Mouse (Mus musculus) stomach, embryonic 16.5 days (tissue): ENCODE measurements around the gene Adam12. TPM values are rescaled to one million over a fixed set of nuclear protein-coding genes. Genes with fewer than 3 reads are reported as not detected.

Experiments
- ATAC-seq: fragments of 200-750 bp; cut with Nextera tagmentation; 2 replicates; pipeline ENCODE4 v1.8.0; 2017; ENCODE audit warnings: moderate number of reproducible peaks, moderate TSS enrichment; ENCODE audit not compliant: insufficient read depth, low FRiP score
- H3K27ac ChIP-seq: fragments of 300-500 bp; sonication (generic); 2 replicates; pipeline ENCODE4 v1.5.1; 2014; ENCODE audit warnings: low read length
- H3K27me3 ChIP-seq: fragments of 300-500 bp; sonication (generic); 2 replicates; pipeline ENCODE4 v1.6.1; 2014; ENCODE audit warnings: low read length, control low read depth, mixed read lengths; ENCODE audit not compliant: control insufficient read depth, insufficient read depth
- H3K36me3 ChIP-seq: fragments of 300-500 bp; sonication (generic); 2 replicates; pipeline ENCODE4 v1.6.1; 2014; ENCODE audit warnings: low read length; ENCODE audit not compliant: control insufficient read depth, insufficient read depth
- H3K4me1 ChIP-seq: fragments of 300-500 bp; sonication (generic); 2 replicates; pipeline ENCODE4 v1.6.1; 2014; ENCODE audit warnings: low read length, control low read depth, mixed read lengths; ENCODE audit not compliant: control insufficient read depth, insufficient read depth
- H3K4me2 ChIP-seq: fragments of 300-500 bp; sonication (generic); 2 replicates; pipeline ENCODE4 v1.6.1; 2014; ENCODE audit warnings: low read depth, low read length, mixed read lengths
- H3K4me3 ChIP-seq: fragments of 300-500 bp; sonication (generic); replicated peaks from 2 replicates; pipeline ENCODE4 v1.5.1; 2014; ENCODE audit warnings: mild to moderate bottlenecking, low read length
- H3K9ac ChIP-seq: fragments of 300-500 bp; sonication (generic); 2 replicates; pipeline ENCODE4 v1.6.1; 2014; ENCODE audit warnings: low read length
- H3K9me3 ChIP-seq: fragments of 300-500 bp; sonication (generic); replicated peaks from 2 replicates; pipeline ENCODE4 v1.6.1; 2016; ENCODE audit warnings: low read length, control low read depth; ENCODE audit not compliant: control insufficient read depth
- WGBS: fragments of 180-500 bp; shearing (Covaris S2); extraction: QIAGEN DNeasy Blood & Tissue Kit; methylation state at CpG from one replicate; pipeline ENCODE4 v1.1.7; 2014; 5-methylcytosine and 5-hydroxymethylcytosine counted together
- polyA plus RNA-seq: library from polyadenylated mRNA; unstranded; fragments of >200 nt; fragmentation: Nextera tagmentation; extraction: Ambion mirVana; gene quantifications from 2 replicates; pipeline ENCODE4 v1.2.1, GENCODE M21; 2015

Gene Adam12
- polyA plus RNA-seq, 1 experiment from 2014 or later, result 4.4 TPM

- H3K9ac ChIP-seq, result no peak overlapping the region
- H3K4me3 ChIP-seq, result no peak overlapping the region
- H3K4me2 ChIP-seq, result no peak overlapping the region
- no peaks in the 10 kb centered on the region for H3K27me3 ChIP-seq
- H3K27ac ChIP-seq, result no peak overlapping the region
- 61% methylated on average over 7 of the region's 7 CpGs for WGBS
- H3K4me1 ChIP-seq, result peaks cover 21% of the 10 kb centered on the region
- no peaks in the 10 kb centered on the region for H3K36me3 ChIP-seq
- no peak for ATAC-seq
- no peaks in the 10 kb centered on the region for H3K9me3 ChIP-seq
Observed at GRCm38 (mm10) chr7:134028281-134028830, 203.6 kb downstream of the Adam12 start.

DNA sequence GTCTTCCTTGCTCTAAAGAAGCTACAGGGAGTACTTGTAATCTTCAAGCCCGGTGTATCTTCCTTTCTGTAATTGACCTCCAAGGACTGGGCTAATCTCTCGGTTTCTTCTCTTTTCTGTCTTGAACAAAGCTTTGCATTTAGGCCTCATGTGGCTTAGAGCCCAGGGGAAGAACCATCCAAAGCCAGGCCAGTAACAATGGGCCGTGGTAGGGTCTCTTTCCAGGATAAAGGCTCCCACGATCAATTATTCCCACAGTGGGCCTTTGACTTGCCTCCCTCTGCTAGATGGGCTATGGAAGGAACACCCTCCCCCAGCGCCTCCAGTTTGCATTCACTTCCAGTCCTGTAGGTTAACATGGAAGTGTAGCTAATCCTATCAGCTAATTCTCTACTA lies 204.9 kb downstream of the Adam12 start:
- Histone ChIP-seq H3K9me3 (no peaks in the 10 kb centered on the region), H3K4me1 (peaks cover 20% of the 10 kb centered on the region), H3K36me3 (no peaks in the 10 kb centered on the region), H3K27me3 (no peaks in the 10 kb centered on the region), H3K4me2 (no peak overlapping the region), H3K4me3 (no peak overlapping the region), H3K27ac (peak overlapping the region; percentile 81), H3K9ac (peak overlapping the region; percentile 16; the same call in 1 of the 2 replicates)
- no peak for ATAC-seq
- 68% methylated on average over 5 of the region's 5 CpGs for WGBS

GRCm38 (mm10) chr7:134026200-134027019 lies 205.5 kb downstream of the Adam12 start:
- Histone ChIP-seq H3K9me3 (no peaks in the 10 kb centered on the region), H3K27me3 (no peaks in the 10 kb centered on the region), H3K4me1 (peaks cover 14% of the 10 kb centered on the region; the same call in 1 of the 2 replicates), H3K4me3 (no peak overlapping the region), H3K4me2 (no peak overlapping the region), H3K36me3 (no peaks in the 10 kb centered on the region), H3K27ac (peak overlapping the region; percentile 81), H3K9ac (peak overlapping the region; percentile 16)
- peak; percentile 81; the same call in 1 of the 2 replicates for ATAC-seq
- 33% methylated on average over 16 of the region's 16 CpGs for WGBS

GRCm38 (mm10) chr7:134022157-134022885 lies 209.6 kb downstream of the Adam12 start:
- ATAC-seq, result peak; percentile 34; the same call in 1 of the 2 replicates
- Histone ChIP-seq H3K4me1 (peaks cover 7% of the 10 kb centered on the region; the same call in 1 of the 2 replicates), H3K36me3 (no peaks in the 10 kb centered on the region), H3K27ac (no peak overlapping the region), H3K4me3 (no peak overlapping the region), H3K9ac (no peak overlapping the region), H3K27me3 (no peaks in the 10 kb centered on the region), H3K9me3 (no peaks in the 10 kb centered on the region), H3K4me2 (no peak overlapping the region)
- WGBS, result 51% methylated on average over 2 of the region's 2 CpGs

DNA sequence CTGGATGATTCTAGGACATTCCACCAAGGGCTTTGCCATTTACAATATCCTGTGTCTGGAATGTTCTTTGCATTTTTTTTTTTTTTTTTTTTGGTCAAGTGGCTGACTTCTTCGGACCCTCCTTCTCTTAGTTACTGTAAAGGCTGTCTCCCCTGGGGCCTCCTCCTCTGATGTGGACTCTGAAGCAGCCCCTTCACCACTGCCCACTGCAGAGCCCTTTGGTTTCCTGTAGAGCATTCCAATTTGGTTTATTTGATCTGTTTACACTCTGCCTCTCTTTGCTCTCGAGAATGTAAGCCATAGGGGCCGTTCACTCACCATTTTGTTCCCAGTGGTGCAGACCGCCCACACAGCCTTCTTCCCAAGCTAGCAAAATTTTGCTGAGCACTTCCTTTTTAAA lies 216.7 kb downstream of the Adam12 start:
- ATAC-seq, result no peak
- Histone ChIP-seq H3K27ac (0 out of 2 replicates have a peak overlapping the region, but pooled peaks have one; percentile 27), H3K4me1 (no peaks in the 10 kb centered on the region), H3K9me3 (no peaks in the 10 kb centered on the region), H3K27me3 (no peaks in the 10 kb centered on the region), H3K9ac (no peak overlapping the region), H3K36me3 (no peaks in the 10 kb centered on the region), H3K4me2 (no peak overlapping the region), H3K4me3 (no peak overlapping the region)
- WGBS, result 41% methylated on average over 4 of the region's 4 CpGs

- Histone ChIP-seq H3K9ac (no peak overlapping the region), H3K27ac (0 out of 2 replicates have a peak overlapping the region, but pooled peaks have one; percentile 27), H3K4me1 (no peaks in the 10 kb centered on the region), H3K36me3 (no peaks in the 10 kb centered on the region), H3K4me3 (no peak overlapping the region), H3K9me3 (no peaks in the 10 kb centered on the region), H3K4me2 (no peak overlapping the region), H3K27me3 (no peaks in the 10 kb centered on the region)
- ATAC-seq, result no peak
- 62% methylated on average over 7 of the region's 7 CpGs for whole genome bisulfite sequencing
Observed at GRCm38 (mm10) chr7:134014733-134015132, 217.2 kb downstream of the Adam12 start.

GRCm38 (mm10) chr7:134009157-134009556 lies 222.8 kb downstream of the Adam12 start:
- Histone ChIP-seq H3K36me3 (no peaks in the 10 kb centered on the region), H3K4me2 (no peak overlapping the region), H3K4me1 (no peaks in the 10 kb centered on the region), H3K4me3 (no peak overlapping the region), H3K27me3 (no peaks in the 10 kb centered on the region), H3K27ac (no peak overlapping the region), H3K9me3 (peaks cover 5% of the 10 kb centered on the region), H3K9ac (no peak overlapping the region)
- peak; percentile 59; the same call in 1 of the 2 replicates for ATAC-seq
- WGBS, result 67% methylated on average over 5 of the region's 5 CpGs

GRCm38 (mm10) chr7:134007942-134008361 lies 224.0 kb downstream of the Adam12 start:
- 68% methylated on average over 3 of the region's 3 CpGs for WGBS
- no peak for ATAC-seq

GRCm38 (mm10) chr7:134001581-134001980 lies 230.4 kb downstream of the Adam12 start:
- no peak overlapping the region for H3K4me2 ChIP-seq
- no peaks in the 10 kb centered on the region for H3K4me1 ChIP-seq
- peaks cover 5% of the 10 kb centered on the region for H3K9me3 ChIP-seq
- WGBS, result 80% methylated on average over 4 of the region's 4 CpGs
- no peak overlapping the region for H3K27ac ChIP-seq
- H3K9ac ChIP-seq, result no peak overlapping the region
- no peak for ATAC-seq
- H3K27me3 ChIP-seq, result no peaks in the 10 kb centered on the region
- H3K4me3 ChIP-seq, result no peak overlapping the region
- no peaks in the 10 kb centered on the region for H3K36me3 ChIP-seq

More at GRCm38 (mm10) chr7:134007942-134008361, 224.0 kb downstream of the Adam12 start:
- H3K4me2 ChIP-seq, result no peak overlapping the region
- no peak overlapping the region for H3K27ac ChIP-seq
- H3K9me3 ChIP-seq, result peaks cover 5% of the 10 kb centered on the region
- H3K27me3 ChIP-seq, result no peaks in the 10 kb centered on the region
- no peak overlapping the region for H3K4me3 ChIP-seq
- no peak overlapping the region for H3K9ac ChIP-seq
- no peaks in the 10 kb centered on the region for H3K4me1 ChIP-seq
- H3K36me3 ChIP-seq, result no peaks in the 10 kb centered on the region
